Mouse (Mus musculus): ENCODE measurements around the gene Wdsub1. TPM values are rescaled to one million over a fixed set of nuclear protein-coding genes. Genes with fewer than 3 reads are reported as not detected.
"Not testable (repeated sequence)": the region's sequence is repeated elsewhere in the genome, so short reads cannot be mapped to it uniquely, and the experiment has no call there.

Gene Wdsub1
- 10 to 100 TPM; 16.1 to 17.6 TPM for total RNA-seq (2021)
- long read RNA-seq, experiment 1, partial matches to known transcripts: 2 of 14 reads
- long read RNA-seq, experiment 1, other reads (novel, unspliced or antisense): 12 of 14 reads
- long read RNA-seq, experiment 2, partial matches to known transcripts: 1 of 5 reads
- long read RNA-seq, experiment 2, other reads (novel, unspliced or antisense): 4 of 5 reads

- DNase-seq (ENCODE audit: low spot score in 2 of 2): peak; percentile 86 to 92
Observed at GRCm38 (mm10) chr2:59881831-59882741, at the start of gene Wdsub1. Gene Wdsub1 (minus strand): TSS chr2:59882591.

GRCm38 (mm10) chr2:59913610-59914009 is 31.2 kb upstream of the Wdsub1 start:
- no peak for DNase-seq (ENCODE audit: low spot score in 2 of 2)

- DNase-seq (ENCODE audit: low spot score in 2 of 2): no peak
Observed at GRCm38 (mm10) chr2:59908048-59908447, 25.7 kb upstream of the Wdsub1 start.

- DNase-seq (ENCODE audit: low spot score in 2 of 2): no peak
Observed at GRCm38 (mm10) chr2:59904007-59904406, 21.6 kb upstream of the Wdsub1 start.

GRCm38 (mm10) chr2:59898666-59899065 is 16.3 kb upstream of the Wdsub1 start:
- DNase-seq (ENCODE audit: low spot score in 2 of 2): no peak

- no peak for DNase-seq (ENCODE audit: low spot score in 2 of 2)
Observed at GRCm38 (mm10) chr2:59898105-59898504, 15.7 kb upstream of the Wdsub1 start.

- DNase-seq (ENCODE audit: low spot score in 2 of 2): no peak
Observed at GRCm38 (mm10) chr2:59896837-59897236, 14.4 kb upstream of the Wdsub1 start.

- DNase-seq (ENCODE audit: low spot score in 2 of 2): no peak
Observed at GRCm38 (mm10) chr2:59896400-59896799, 14.0 kb upstream of the Wdsub1 start.

- DNase-seq (ENCODE audit: low spot score in 2 of 2): no peak
Observed at GRCm38 (mm10) chr2:59889699-59890098, 7.3 kb upstream of the Wdsub1 start.

GRCm38 (mm10) chr2:59882742-59883281 is 421 bp upstream of the Wdsub1 start:
- DNase-seq (ENCODE audit: low spot score in 2 of 2): no peak

- DNase-seq (ENCODE audit: low spot score in 2 of 2): no peak
Observed at GRCm38 (mm10) chr2:59881404-59881803, 987 bp downstream of the Wdsub1 start.

GRCm38 (mm10) chr2:59878221-59878620 is 4.2 kb downstream of the Wdsub1 start:
- no peak for DNase-seq (ENCODE audit: low spot score in 2 of 2)

GRCm38 (mm10) chr2:59877335-59877734 is 5.1 kb downstream of the Wdsub1 start:
- no peak for DNase-seq (ENCODE audit: low spot score in 2 of 2)

GRCm38 (mm10) chr2:59876482-59876881 is 5.9 kb downstream of the Wdsub1 start:
- no peak for DNase-seq (ENCODE audit: low spot score in 2 of 2)

- no peak for DNase-seq (ENCODE audit: low spot score in 2 of 2)
Observed at GRCm38 (mm10) chr2:59870526-59870925, 11.9 kb downstream of the Wdsub1 start.

GRCm38 (mm10) chr2:59862618-59863017 is 19.8 kb downstream of the Wdsub1 start:
- DNase-seq (ENCODE audit: low spot score in 2 of 2): no peak

GRCm38 (mm10) chr2:59854363-59854762 is 28.0 kb downstream of the Wdsub1 start:
- DNase-seq (ENCODE audit: low spot score in 2 of 2): peak in 1 of 2 experiments; percentile 16

- no peak for DNase-seq (ENCODE audit: low spot score in 2 of 2)
Observed at GRCm38 (mm10) chr2:59853543-59853942, 28.8 kb downstream of the Wdsub1 start.

- DNase-seq (ENCODE audit: low spot score in 2 of 2): no peak
Observed at GRCm38 (mm10) chr2:59852916-59853315, 29.5 kb downstream of the Wdsub1 start.

GRCm38 (mm10) chr2:59851885-59852284 is 30.5 kb downstream of the Wdsub1 start:
- not testable (repeated sequence) for DNase-seq (ENCODE audit: low spot score in 2 of 2)

- DNase-seq (ENCODE audit: low spot score in 2 of 2): no peak
Observed at GRCm38 (mm10) chr2:59843848-59844247, 38.5 kb downstream of the Wdsub1 start.

GRCm38 (mm10) chr2:59843156-59843555 is 39.2 kb downstream of the Wdsub1 start:
- DNase-seq (ENCODE audit: low spot score in 2 of 2): no peak

Measured in left cerebral cortex, adult 18-20 months (tissue).